Mouse (Mus musculus): ENCODE results near the gene Pla2g2f.

- no peak for TF ChIP-seq CTCF (IDR thresholded peaks at IDR 0.05; ENCODE audit: control insufficient read depth, insufficient read depth, low read length)
- TF ChIP-seq POLR2A (IDR thresholded peaks at IDR 0.05; ENCODE audit: borderline replicate concordance, control insufficient read depth, low read depth, low read length), result no peak
Observed at GRCm38 (mm10) chr4:138755983-138756382, 1.4 kb downstream of the Pla2g2f start.

Measured in bone marrow, adult 2 months (tissue).